Mouse (Mus musculus) cerebellum, adult 9-10 months (tissue): ENCODE measurements around the gene B9d2.
A peak's percentile ranks its signal among the peaks of the same experiment; 100 is the strongest.
"Not testable (repeated sequence)": the region's sequence is repeated elsewhere in the genome, so short reads cannot be mapped to it uniquely, and the experiment has no call there.

Experiments
- DNase-seq: peaks from one replicate; pipeline ENCODE4 v3.0.0; 2022

Gene B9d2

GRCm38 (mm10) chr7:25706578-25707170 lies 26.1 kb downstream of the B9d2 start:
- DNase-seq, result no peak

GRCm38 (mm10) chr7:25707581-25708292 lies 27.2 kb downstream of the B9d2 start:
- DNase-seq, result no peak

- no peak for DNase-seq
These were observed 29.4 kb downstream of the B9d2 start for GRCm38 (mm10) chr7:25709961-25710360.

- DNase-seq, result no peak
These were observed 30.0 kb downstream of the B9d2 start for GRCm38 (mm10) chr7:25710519-25711130.

GRCm38 (mm10) chr7:25711165-25711564 lies 30.6 kb downstream of the B9d2 start:
- no peak for DNase-seq

- DNase-seq, result peak; percentile 70
These were observed 31.2 kb downstream of the B9d2 start for GRCm38 (mm10) chr7:25711731-25712197.

GRCm38 (mm10) chr7:25712801-25713200 lies 32.2 kb downstream of the B9d2 start:
- no peak for DNase-seq

GRCm38 (mm10) chr7:25714581-25714980 lies 34.0 kb downstream of the B9d2 start:
- DNase-seq, result no peak

- DNase-seq, result no peak
These were observed 35.2 kb downstream of the B9d2 start for GRCm38 (mm10) chr7:25715731-25716271.

- no peak for DNase-seq
These were observed 36.9 kb downstream of the B9d2 start for GRCm38 (mm10) chr7:25717478-25717877.

- peak; percentile 95 for DNase-seq
These were observed 38.3 kb downstream of the B9d2 start, which contains the start of gene Ccdc97 for GRCm38 (mm10) chr7:25718788-25719417. Gene Ccdc97 (minus strand): TSS chr7:25719088.

GRCm38 (mm10) chr7:25719761-25720610 lies 39.4 kb downstream of the B9d2 start:
- DNase-seq, result peak; percentile 83

- no peak for DNase-seq
These were observed 40.2 kb downstream of the B9d2 start for GRCm38 (mm10) chr7:25720760-25721159.

GRCm38 (mm10) chr7:25721776-25722175 lies 41.2 kb downstream of the B9d2 start:
- not testable (repeated sequence) for DNase-seq

GRCm38 (mm10) chr7:25725886-25726285 lies 45.3 kb downstream of the B9d2 start:
- no peak for DNase-seq

GRCm38 (mm10) chr7:25727800-25728199 lies 47.2 kb downstream of the B9d2 start:
- DNase-seq, result no peak

- DNase-seq, result no peak
These were observed 48.8 kb downstream of the B9d2 start for GRCm38 (mm10) chr7:25729396-25729795.

- DNase-seq, result no peak
These were observed 49.3 kb downstream of the B9d2 start for GRCm38 (mm10) chr7:25729862-25730261.

- DNase-seq, result no peak
These were observed 50.9 kb downstream of the B9d2 start for GRCm38 (mm10) chr7:25731294-25732055.

GRCm38 (mm10) chr7:25734991-25735390 lies 54.4 kb downstream of the B9d2 start:
- DNase-seq, result no peak
